Mouse (Mus musculus): ENCODE measurements around the gene E130218I03Rik. TPM values are rescaled to one million over a fixed set of nuclear protein-coding genes. Genes with fewer than 3 reads are reported as not detected.

E130218I03Rik gene
- polyA plus RNA-seq, 1 experiment: not detected

DNA sequence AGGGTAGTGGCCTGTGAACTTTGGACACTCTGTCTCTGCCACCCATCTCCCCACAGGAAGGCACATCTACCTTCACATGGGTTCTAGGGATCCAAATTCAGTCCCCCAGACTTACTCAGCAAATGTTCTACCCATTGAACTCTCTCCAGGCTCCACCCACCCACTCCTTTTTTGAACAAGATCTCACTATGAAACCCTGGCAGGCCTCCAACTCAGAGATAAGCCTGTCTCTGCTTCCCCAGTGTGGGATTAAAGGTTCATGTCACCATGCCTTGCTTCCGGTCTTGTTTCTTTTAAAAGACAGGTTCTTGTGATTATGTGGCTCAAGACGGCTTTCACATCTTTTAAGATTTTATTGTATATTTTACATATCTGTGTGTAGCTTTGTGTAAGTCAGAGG, 41.5 kb downstream of the E130218I03Rik start:
- no peak for TF ChIP-seq POLR2A (IDR thresholded peaks at IDR 0.05; ENCODE audit: extremely low read depth, insufficient read depth, low read length)
- no peak for TF ChIP-seq CTCF (IDR thresholded peaks at IDR 0.05; ENCODE audit: extremely low read depth, insufficient read depth, low read length)
- Histone ChIP-seq H3K4me3 (ENCODE audit: insufficient read depth, low read length) (no peak overlapping the region), H3K27ac (ENCODE audit: insufficient read depth, low read length) (no peak overlapping the region), H3K4me1 (ENCODE audit: control insufficient read depth, insufficient read depth, low read length) (peaks cover 4% of the 10 kb centered on the region)

DNA sequence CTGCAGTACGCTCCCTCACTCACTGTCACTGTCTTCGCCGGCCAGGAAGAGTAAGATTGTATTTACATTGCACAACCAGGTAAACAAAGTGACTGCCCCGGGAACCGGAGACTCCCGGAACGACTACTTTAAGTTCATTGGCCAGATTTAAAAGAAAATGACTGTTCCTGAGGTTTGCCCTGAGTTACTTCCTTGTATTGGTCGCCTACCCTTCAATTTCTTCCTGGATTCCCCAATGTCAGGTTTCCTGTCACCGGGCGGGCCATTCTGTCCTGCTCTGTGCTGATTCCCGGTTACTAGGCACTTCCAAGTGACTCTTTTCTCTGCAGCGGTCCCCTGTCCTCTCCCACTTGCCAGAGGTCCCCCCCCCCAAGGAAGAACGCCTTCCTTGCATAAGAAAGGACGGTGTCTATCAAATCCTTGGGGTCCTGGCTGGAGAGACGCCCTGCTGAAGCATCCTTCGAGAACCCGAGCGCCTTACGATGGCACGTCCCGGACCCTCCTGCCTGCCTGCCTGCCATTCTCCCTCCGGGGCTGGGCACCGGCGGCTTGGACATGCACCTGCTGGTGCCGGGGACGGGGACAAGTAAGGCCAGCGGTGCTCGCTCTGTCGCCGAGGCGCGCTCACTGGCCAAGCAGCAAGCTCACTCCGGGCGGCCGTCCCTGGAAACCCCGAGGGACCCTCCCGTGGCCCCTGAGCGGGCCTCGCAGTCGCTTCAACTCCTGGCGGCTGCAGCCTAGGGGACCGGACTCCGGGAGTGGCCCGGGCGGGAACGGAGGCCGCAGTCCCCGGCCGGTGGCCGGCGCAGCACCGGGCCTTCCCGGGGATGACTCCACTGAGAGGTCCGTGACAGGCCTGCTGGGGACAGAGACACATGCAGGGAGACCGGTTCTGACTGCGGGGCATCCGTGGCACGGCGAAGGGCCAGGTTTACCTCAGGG, 43.0 kb downstream of the E130218I03Rik start:
- TF ChIP-seq CTCF (IDR thresholded peaks at IDR 0.05; ENCODE audit: extremely low read depth, insufficient read depth, low read length): no peak
- TF ChIP-seq POLR2A (IDR thresholded peaks at IDR 0.05; ENCODE audit: extremely low read depth, insufficient read depth, low read length): no peak
- no peak overlapping the region for H3K27ac ChIP-seq (ENCODE audit: insufficient read depth, low read length)

DNA sequence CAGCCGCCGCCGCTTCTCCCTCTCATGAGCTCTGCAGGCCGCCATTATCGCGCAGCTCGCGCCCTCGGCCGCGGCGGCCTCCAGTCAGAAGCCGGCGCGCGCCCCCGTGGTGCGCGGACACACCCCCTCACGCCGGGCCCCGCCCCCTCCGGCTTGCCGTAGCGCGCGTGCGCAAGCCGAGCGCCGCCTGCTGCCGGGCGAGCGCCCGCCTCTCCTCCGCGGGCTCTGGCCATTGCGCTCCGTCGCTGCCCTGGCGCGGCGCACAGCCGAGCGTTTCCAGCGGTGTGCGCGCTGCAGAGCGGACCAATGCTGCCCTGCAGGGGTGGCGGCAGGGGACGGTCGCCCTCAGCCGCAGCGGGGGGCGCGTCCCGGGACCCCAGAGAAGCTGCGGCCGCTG, 43.7 kb downstream of the E130218I03Rik start:
- TF ChIP-seq POLR2A (IDR thresholded peaks at IDR 0.05; ENCODE audit: extremely low read depth, insufficient read depth, low read length) (peak; percentile 69), CTCF (IDR thresholded peaks at IDR 0.05; ENCODE audit: extremely low read depth, insufficient read depth, low read length) (no peak)
- H3K27ac ChIP-seq (ENCODE audit: insufficient read depth, low read length): peak overlapping the region; percentile 98

More for the DNA sequence above, 43.0 kb downstream of the E130218I03Rik start:
- Histone ChIP-seq H3K4me1 (ENCODE audit: control insufficient read depth, insufficient read depth, low read length) (peaks cover 4% of the 10 kb centered on the region), H3K4me3 (ENCODE audit: insufficient read depth, low read length) (peak overlapping the region; percentile 72)

DNA sequence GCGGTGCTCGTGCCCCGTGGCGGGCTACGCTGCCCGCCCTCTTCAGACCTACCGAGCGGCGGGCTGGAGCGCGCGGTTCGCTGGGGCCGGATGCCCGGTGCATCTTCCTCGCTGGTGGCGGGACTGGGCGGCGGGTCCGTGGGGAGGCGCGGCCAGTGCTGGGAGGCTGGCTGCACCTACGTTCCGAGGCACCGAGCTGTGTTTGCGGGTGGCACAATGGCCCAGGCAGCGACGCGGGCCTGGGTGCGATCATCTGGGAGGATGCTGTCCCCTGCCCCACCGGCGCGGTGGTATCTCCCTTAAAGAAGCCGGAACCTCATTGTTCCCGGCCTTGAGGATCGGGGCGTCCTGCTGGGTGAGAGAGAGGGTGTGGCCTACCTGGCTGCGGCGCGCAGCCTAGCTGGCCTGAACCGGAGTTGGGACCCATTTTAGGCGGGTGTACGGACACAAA, 44.1 kb downstream of the E130218I03Rik start, which contains the start of gene Pdik1l:
TSS of gene Pdik1l (minus strand) at position 321 of the 451 bp plus-strand sequence.
- H3K27ac ChIP-seq (ENCODE audit: insufficient read depth, low read length): peak within 1 kb of the TSS; percentile 98
- H3K4me3 ChIP-seq (ENCODE audit: insufficient read depth, low read length): peak within 1 kb of the TSS; percentile 72
- 0 out of 2 replicates have a peak, but pooled peaks have one; percentile 23 for TF ChIP-seq POLR2A (IDR thresholded peaks at IDR 0.05; ENCODE audit: extremely low read depth, insufficient read depth, low read length)
- no peak for TF ChIP-seq CTCF (IDR thresholded peaks at IDR 0.05; ENCODE audit: extremely low read depth, insufficient read depth, low read length)
- peaks cover 4% of the 10 kb centered on the region for H3K4me1 ChIP-seq (ENCODE audit: control insufficient read depth, insufficient read depth, low read length)

More for the DNA sequence above, 43.7 kb downstream of the E130218I03Rik start:
- H3K4me3 ChIP-seq (ENCODE audit: insufficient read depth, low read length): peak overlapping the region; percentile 72
- H3K4me1 ChIP-seq (ENCODE audit: control insufficient read depth, insufficient read depth, low read length): peaks cover 4% of the 10 kb centered on the region

DNA sequence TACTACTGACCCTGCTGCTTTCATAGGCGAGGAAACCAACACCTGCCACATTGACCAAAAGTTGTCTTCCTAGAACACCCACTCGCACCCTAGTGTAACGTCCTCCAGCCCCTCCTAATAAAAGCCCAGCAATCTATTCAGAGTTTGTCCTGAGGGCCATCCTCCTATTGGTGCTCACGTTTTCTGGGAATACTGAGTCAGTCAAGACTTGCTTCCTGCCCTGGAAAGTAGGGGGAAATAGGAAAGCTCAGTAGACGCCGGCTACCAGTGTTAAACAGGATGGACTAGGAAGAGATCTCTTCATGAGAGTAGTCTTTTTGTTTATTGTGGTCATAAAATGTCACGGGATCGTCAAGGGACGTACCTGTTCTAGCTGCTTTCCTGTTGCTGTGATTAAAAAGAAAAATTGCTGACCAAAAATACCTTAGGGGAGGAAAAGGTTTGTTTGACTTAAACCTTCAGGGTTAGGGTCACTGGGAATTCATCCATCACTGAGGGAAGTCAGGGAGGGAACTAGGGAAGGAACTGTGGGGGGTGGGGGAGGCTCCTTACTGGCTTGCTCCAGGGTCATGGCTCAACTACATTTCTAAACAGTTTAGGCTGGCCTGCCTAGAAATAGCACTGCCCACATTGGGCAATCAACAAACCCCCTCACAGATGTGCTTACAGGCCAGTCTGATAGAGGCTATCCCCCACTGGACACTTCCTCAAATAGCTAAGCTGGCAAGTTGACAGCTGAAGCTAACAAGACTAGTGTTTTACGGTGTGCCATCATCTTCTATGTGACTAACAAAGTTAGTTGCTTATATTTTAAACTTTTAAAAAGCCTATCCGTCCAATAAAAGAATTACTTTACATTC, 45.2 kb downstream of the E130218I03Rik start:
- Histone ChIP-seq H3K27ac (ENCODE audit: insufficient read depth, low read length) (no peak overlapping the region), H3K4me3 (ENCODE audit: insufficient read depth, low read length) (peak overlapping the region; percentile 72; the same call in 1 of the 2 replicates), H3K4me1 (ENCODE audit: control insufficient read depth, insufficient read depth, low read length) (peaks cover 4% of the 10 kb centered on the region)
- TF ChIP-seq CTCF (IDR thresholded peaks at IDR 0.05; ENCODE audit: extremely low read depth, insufficient read depth, low read length): no peak
- no peak for TF ChIP-seq POLR2A (IDR thresholded peaks at IDR 0.05; ENCODE audit: extremely low read depth, insufficient read depth, low read length)

DNA sequence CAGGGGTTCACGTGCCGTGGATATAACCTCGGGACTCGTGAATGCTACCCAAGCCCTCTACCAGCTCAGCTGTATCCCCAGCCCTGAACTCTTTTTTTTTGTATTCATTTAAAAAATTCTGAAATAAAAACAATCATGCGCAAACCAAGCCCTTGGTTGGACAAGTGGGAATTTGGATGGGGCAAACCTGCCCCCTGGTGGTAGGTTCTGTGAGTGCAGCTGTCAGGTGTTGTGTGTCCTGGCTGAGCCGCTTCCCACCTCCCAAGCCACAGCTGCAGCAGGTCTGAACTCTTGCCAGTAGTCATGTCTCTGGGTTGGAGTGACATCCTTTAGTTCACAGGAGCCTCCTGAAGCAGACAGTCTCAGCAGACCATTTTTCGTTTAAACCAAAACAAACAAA, 48.6 kb downstream of the E130218I03Rik start:
- peak; percentile 91 for TF ChIP-seq CTCF (IDR thresholded peaks at IDR 0.05; ENCODE audit: extremely low read depth, insufficient read depth, low read length)
- TF ChIP-seq POLR2A (IDR thresholded peaks at IDR 0.05; ENCODE audit: extremely low read depth, insufficient read depth, low read length): no peak
- Histone ChIP-seq H3K4me3 (ENCODE audit: insufficient read depth, low read length) (no peak overlapping the region), H3K4me1 (ENCODE audit: control insufficient read depth, insufficient read depth, low read length) (peaks cover 2% of the 10 kb centered on the region), H3K27ac (ENCODE audit: insufficient read depth, low read length) (no peak overlapping the region)

DNA sequence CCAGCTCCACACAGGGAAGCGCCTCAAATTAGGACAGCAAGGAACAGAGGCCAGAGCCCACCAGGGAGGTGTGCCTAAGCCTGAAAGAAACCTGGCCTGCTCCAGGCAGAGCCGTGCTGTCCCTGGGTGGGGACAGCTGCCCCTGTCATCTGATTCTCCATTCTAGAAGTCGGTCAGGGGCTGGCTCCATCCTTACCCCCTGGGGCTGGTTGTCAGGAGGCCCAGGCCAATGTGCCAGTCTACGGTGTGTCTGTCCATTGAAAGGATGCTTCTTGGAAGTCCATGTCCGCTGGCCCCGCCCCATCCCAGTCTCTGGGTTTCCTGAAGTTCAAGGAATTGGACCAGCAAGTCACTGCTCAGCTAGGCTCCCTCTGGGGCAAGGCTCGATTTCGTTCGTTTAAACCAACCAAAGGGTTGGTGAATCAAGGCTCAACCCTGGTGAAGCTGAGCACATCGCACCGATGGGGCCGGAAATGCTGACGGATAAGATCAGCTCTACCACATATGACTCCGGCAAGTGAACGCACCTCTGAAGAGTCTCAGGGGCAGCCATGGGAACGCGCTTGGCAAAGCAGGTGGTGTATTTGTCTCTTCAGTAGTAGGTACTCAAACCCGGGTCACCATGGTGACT, 49.7 kb downstream of the E130218I03Rik start:
- Histone ChIP-seq H3K4me1 (ENCODE audit: control insufficient read depth, insufficient read depth, low read length) (peaks cover 2% of the 10 kb centered on the region), H3K27ac (ENCODE audit: insufficient read depth, low read length) (no peak overlapping the region), H3K4me3 (ENCODE audit: insufficient read depth, low read length) (no peak overlapping the region)
- TF ChIP-seq POLR2A (IDR thresholded peaks at IDR 0.05; ENCODE audit: extremely low read depth, insufficient read depth, low read length) (no peak), CTCF (IDR thresholded peaks at IDR 0.05; ENCODE audit: extremely low read depth, insufficient read depth, low read length) (no peak)

DNA sequence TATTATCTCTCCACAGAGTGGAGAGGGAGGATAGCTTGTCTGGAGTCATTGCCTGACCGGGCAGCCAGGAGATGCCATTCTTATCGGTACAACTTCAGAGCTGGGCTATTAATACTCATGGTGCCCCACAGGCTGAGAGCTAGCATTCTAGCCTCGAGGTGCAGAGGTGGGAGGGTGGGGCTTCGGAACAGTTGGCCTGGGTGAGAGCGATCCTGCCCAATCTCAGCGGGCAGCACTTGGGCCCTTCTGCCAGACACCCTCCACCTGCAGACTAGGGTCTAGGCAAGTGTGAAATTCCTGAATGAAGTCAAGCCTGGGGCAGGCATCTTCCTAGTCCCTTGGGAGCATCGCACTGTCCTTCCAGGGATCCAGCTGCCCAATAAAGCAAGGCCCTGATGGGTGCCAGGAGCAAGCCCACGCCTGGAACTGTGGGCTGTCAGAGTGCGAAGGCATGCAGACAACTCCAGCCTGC, 50.3 kb downstream of the E130218I03Rik start:
- no peak for TF ChIP-seq CTCF (IDR thresholded peaks at IDR 0.05; ENCODE audit: extremely low read depth, insufficient read depth, low read length)
- no peak for TF ChIP-seq POLR2A (IDR thresholded peaks at IDR 0.05; ENCODE audit: extremely low read depth, insufficient read depth, low read length)
- Histone ChIP-seq H3K4me3 (ENCODE audit: insufficient read depth, low read length) (no peak overlapping the region), H3K27ac (ENCODE audit: insufficient read depth, low read length) (no peak overlapping the region), H3K4me1 (ENCODE audit: control insufficient read depth, insufficient read depth, low read length) (no peaks in the 10 kb centered on the region; the same call in 1 of the 2 replicates)

Other genes with a start within 250 kb of the E130218I03Rik start
- gene Dhdds, start 242.7 kb upstream of the E130218I03Rik start, polyA plus RNA-seq (2012; rRNA removed): 66.2 and 68.2 TPM in 2 replicates
- not detected in 2 replicates for gene Lin28a, start 224.8 kb upstream of the E130218I03Rik start, polyA plus RNA-seq (2012; rRNA removed)
- not detected in 2 replicates for gene Zfp683, start 189.8 kb upstream of the E130218I03Rik start, polyA plus RNA-seq (2012; rRNA removed)
- 4.5 and 5.1 TPM in 2 replicates for gene Crybg2, start 182.8 kb upstream of the E130218I03Rik start, polyA plus RNA-seq (2012; rRNA removed)
- 4.2 and 5.5 TPM in 2 replicates for gene Cd52, start 148.6 kb upstream of the E130218I03Rik start, polyA plus RNA-seq (2012; rRNA removed)
- 45.4 and 51.3 TPM in 2 replicates for gene Ubxn11, start 141.1 kb upstream of the E130218I03Rik start, polyA plus RNA-seq (2012; rRNA removed)
- gene Sh3bgrl3, start 114.9 kb upstream of the E130218I03Rik start, polyA plus RNA-seq (2012; rRNA removed): 487 and 489 TPM in 2 replicates
- gene Cep85, start 56.5 kb upstream of the E130218I03Rik start, polyA plus RNA-seq (2012; rRNA removed): 16.0 and 22.2 TPM in 2 replicates
- gene Gm7534, start 40.7 kb upstream of the E130218I03Rik start, polyA plus RNA-seq (2012; rRNA removed): not detected in 2 replicates
- gene Catsper4, start 16.3 kb upstream of the E130218I03Rik start, polyA plus RNA-seq (2012; rRNA removed): 0.08 TPM in 1 of 2 replicates, not detected in the other
- 0.35 and 0.68 TPM in 2 replicates for gene Cnksr1, start 5.3 kb upstream of the E130218I03Rik start, polyA plus RNA-seq (2012; rRNA removed)
- gene Zfp593, start 1.9 kb downstream of the E130218I03Rik start, polyA plus RNA-seq (2012; rRNA removed): 12.0 and 13.5 TPM in 2 replicates
- gene Gm30191, start 3.3 kb downstream of the E130218I03Rik start, polyA plus RNA-seq (2012; rRNA removed): not detected in 2 replicates
- gene Grrp1, start 10.4 kb downstream of the E130218I03Rik start, polyA plus RNA-seq (2012; rRNA removed): 7.7 and 8.5 TPM in 2 replicates
- gene Pdik1l, start 44.2 kb downstream of the E130218I03Rik start, polyA plus RNA-seq (2012; rRNA removed): 8.9 and 9.1 TPM in 2 replicates
- 0.17 and 0.19 TPM in 2 replicates for gene Trim63, start 71.5 kb downstream of the E130218I03Rik start, polyA plus RNA-seq (2012; rRNA removed)
- gene Slc30a2, start 99.5 kb downstream of the E130218I03Rik start, polyA plus RNA-seq (2012; rRNA removed): 0.02 and 0.06 TPM in 2 replicates
- 49.2 and 52.7 TPM in 2 replicates for gene Extl1, start 140.2 kb downstream of the E130218I03Rik start, polyA plus RNA-seq (2012; rRNA removed)
- gene Pafah2, start 152.7 kb downstream of the E130218I03Rik start, polyA plus RNA-seq (2012; rRNA removed): 8.9 and 9.3 TPM in 2 replicates
- 901 and 956 TPM in 2 replicates for gene Stmn1, start 224.7 kb downstream of the E130218I03Rik start, polyA plus RNA-seq (2012; rRNA removed)

Data from cortical plate, adult 2 months (tissue).